Mouse (Mus musculus): ENCODE data around the gene Ptcra.

GRCm38 (mm10) chr17:46713849-46714248 is 49.7 kb downstream of the Ptcra start:
- no peak for TF ChIP-seq EP300 (IDR thresholded peaks at IDR 0.05; ENCODE audit: insufficient read depth, low read depth, low read length)
- no peak for TF ChIP-seq CTCF (IDR thresholded peaks at IDR 0.05; ENCODE audit: low read depth, low read length)
- TF ChIP-seq POLR2A (IDR thresholded peaks at IDR 0.05; ENCODE audit: insufficient read depth, low read length), result no peak

Measured in ES-Bruce4 (cell line).